Mouse (Mus musculus): ENCODE measurements around the gene Arhgef7.

DNA sequence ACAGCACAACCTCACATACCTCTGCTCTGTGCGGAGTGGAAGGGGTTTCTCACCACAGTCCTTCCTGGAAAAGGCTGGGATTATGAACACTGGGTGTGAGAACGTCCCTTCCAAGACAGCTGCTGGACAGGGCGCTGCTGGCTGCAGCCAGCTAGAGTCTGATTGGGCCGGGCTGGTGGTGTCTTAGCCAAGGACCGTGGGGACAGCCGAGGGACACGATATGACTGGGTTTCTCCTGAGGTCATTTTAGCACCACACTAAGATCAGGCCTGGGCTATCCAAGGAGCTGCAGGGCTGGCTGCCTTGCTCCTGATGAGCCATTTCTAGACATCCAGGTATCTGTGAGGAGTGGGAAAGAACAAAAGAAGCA lies 116.8 kb downstream of the Arhgef7 start:
- TF ChIP-seq CTCF (IDR thresholded peaks at IDR 0.05; ENCODE audit: low read depth) (no peak), EP300 (IDR thresholded peaks at IDR 0.05; ENCODE audit: low read depth) (no peak)
